15 mouse cellular contexts compared by ENCODE assay signal in genomic region chr4:46628873-46629272, GRCm38 (mm10). TPM values are rescaled to one million over a fixed set of nuclear protein-coding genes. Genes with fewer than 3 reads are reported as not detected.
A peak's percentile ranks its signal among the peaks of the same experiment; 100 is the strongest.
DNase-seq lines count a peak whose midpoint lies in the region; ATAC-seq and TF ChIP-seq lines count a peak whose summit lies in the region.
"Had no signal": no experiment of that assay in that cellular context is flagged by ENCODE, and none has a peak within 500 bp of the region (broad histone marks: within the 10 kb centered on the region; RNA-seq: fewer than 3 reads in every experiment).

No protein-coding gene starts in this region.

- no peaks in the 10 kb centered on the region for H3K9me3 ChIP-seq in heart, embryonic 10.5 days
- H3K9me3 ChIP-seq in kidney, embryonic 14.5 days (ENCODE audit: control insufficient read depth, low read length) = no peaks in the 10 kb centered on the region
- no peaks in the 10 kb centered on the region for H3K9me3 ChIP-seq in intestine, postnatal 0 days (ENCODE audit: control insufficient read depth)
- H3K9me3 ChIP-seq: embryonic facial prominence, embryonic 15.5 days; midbrain, embryonic 13.5 days had no signal

- intact Hi-C loops in heart, adult 2 months (cut with DNase I) = no loop called here

- ATAC-seq in kidney, embryonic 14.5 days (ENCODE audit: low FRiP score, low TSS enrichment) = no peak
- ATAC-seq in intestine, postnatal 0 days = 0 out of 2 replicates have a peak, but pooled peaks have one; percentile 29
- ATAC-seq: forebrain, embryonic 14.5 days; midbrain, embryonic 13.5 days had no signal

- no peak for DNase-seq in heart, embryonic 10.5 days (ENCODE audit: low spot score)
- no peak for DNase-seq in heart, adult 2 months
- DNase-seq in kidney, postnatal 4 days = no peak
- peak; percentile 65 for DNase-seq in ES-CJ7 (ENCODE audit: low read depth, low spot score)
- no peak for DNase-seq in layer of hippocampus, postnatal 10 days (ENCODE audit: low spot score in 2 of 2)
- DNase-seq in T-cell, adult 2 months (ENCODE audit: low spot score) = no peak
- DNase-seq: adrenal gland, postnatal 25 days; cerebellum, adult 8-10 months; heart, adult 18-20 months; lung, adult 2 months had no signal

- no peak for TF ChIP-seq POLR2A in heart, adult 2 months (IDR thresholded peaks at IDR 0.05; ENCODE audit: insufficient read depth, low read depth, low read length)

- peak overlapping the region; percentile 29; the same call in 1 of the 2 replicates for H3K4me2 ChIP-seq in kidney, embryonic 14.5 days (replicated peaks; ENCODE audit: low read depth, low read length)
- H3K4me2 ChIP-seq in intestine, postnatal 0 days (replicated peaks; ENCODE audit: low read depth) = peak overlapping the region; percentile 41
- H3K4me2 ChIP-seq: embryonic facial prominence, embryonic 15.5 days; midbrain, embryonic 13.5 days had no signal

- H3K79me2 ChIP-seq in heart, adult 2 months (replicated peaks; ENCODE audit: control insufficient read depth, insufficient read depth, low read length) = no peaks in the 10 kb centered on the region

- H3K9ac ChIP-seq in heart, adult 2 months (ENCODE audit: low read depth, low read length) = no peak overlapping the region
- H3K9ac ChIP-seq in kidney, embryonic 14.5 days (ENCODE audit: low read depth, low read length) = no peak overlapping the region
- H3K9ac ChIP-seq in intestine, postnatal 0 days (ENCODE audit: low read depth, low read length) = no peak overlapping the region
- H3K9ac ChIP-seq: embryonic facial prominence, embryonic 15.5 days; midbrain, embryonic 13.5 days had no signal

- H3K36me3 ChIP-seq in heart, embryonic 10.5 days = no peaks in the 10 kb centered on the region
- no peaks in the 10 kb centered on the region for H3K36me3 ChIP-seq in heart, adult 2 months (ENCODE audit: control insufficient read depth, insufficient read depth, low read length)
- H3K36me3 ChIP-seq in kidney, embryonic 14.5 days (ENCODE audit: control insufficient read depth, insufficient read depth, low read length) = no peaks in the 10 kb centered on the region
- H3K36me3 ChIP-seq in intestine, postnatal 0 days (ENCODE audit: control insufficient read depth, insufficient read depth) = peaks cover 3% of the 10 kb centered on the region; the same call in 1 of the 2 replicates
- H3K36me3 ChIP-seq: embryonic facial prominence, embryonic 15.5 days; midbrain, embryonic 13.5 days had no signal

- WGBS in heart, embryonic 10.5 days = 43% methylated on average over 9 of the region's 9 CpGs
- WGBS in heart, adult 2 months = 56% methylated on average over 9 of the region's 9 CpGs
- 10% methylated on average over 9 of the region's 9 CpGs for WGBS in kidney, embryonic 14.5 days
- WGBS in intestine, postnatal 0 days = 21% methylated on average over 9 of the region's 9 CpGs

- H3K27me3 ChIP-seq in heart, embryonic 10.5 days (ENCODE audit: insufficient read depth, poor library complexity, severe bottlenecking) = peaks cover 7% of the 10 kb centered on the region; the same call in 1 of the 2 replicates
- H3K27me3 ChIP-seq in heart, adult 2 months (ENCODE audit: control insufficient read depth, insufficient read depth, low read length) = no peaks in the 10 kb centered on the region
- H3K27me3 ChIP-seq in kidney, embryonic 14.5 days (ENCODE audit: control insufficient read depth, insufficient read depth, low read length) = no peaks in the 10 kb centered on the region
- H3K27me3 ChIP-seq in intestine, postnatal 0 days (replicated peaks; ENCODE audit: control insufficient read depth, insufficient read depth, low read length) = no peaks in the 10 kb centered on the region
- H3K27me3 ChIP-seq: embryonic facial prominence, embryonic 15.5 days; midbrain, embryonic 13.5 days had no signal

- peaks cover 20% of the 10 kb centered on the region for H3K4me1 ChIP-seq in heart, embryonic 10.5 days
- H3K4me1 ChIP-seq in heart, adult 2 months (ENCODE audit: control insufficient read depth, insufficient read depth, low read length) = no peaks in the 10 kb centered on the region
- peaks cover 11% of the 10 kb centered on the region; the same call in 1 of the 2 replicates for H3K4me1 ChIP-seq in kidney, embryonic 14.5 days (ENCODE audit: control insufficient read depth, insufficient read depth, low read length)
- H3K4me1 ChIP-seq in intestine, postnatal 0 days (replicated peaks; ENCODE audit: control insufficient read depth, insufficient read depth, low read length) = peaks cover 18% of the 10 kb centered on the region
- H3K4me1 ChIP-seq: embryonic facial prominence, embryonic 15.5 days had no signal

- no peak for TF ChIP-seq CTCF in heart, adult 2 months (IDR thresholded peaks at IDR 0.05)
- no peak for TF ChIP-seq CTCF in intestine, postnatal 0 days (IDR thresholded peaks at IDR 0.05; ENCODE audit: low read depth)

- no peak for TF ChIP-seq EP300 in heart, adult 2 months (IDR thresholded peaks at IDR 0.05; ENCODE audit: insufficient read depth, low read depth, low read length)

- 0 out of 2 replicates have a peak overlapping the region, but pooled peaks have one; percentile 12 for H3K4me3 ChIP-seq in heart, embryonic 10.5 days
- H3K4me3 ChIP-seq in heart, adult 2 months = no peak overlapping the region
- H3K4me3 ChIP-seq in kidney, embryonic 14.5 days (ENCODE audit: low read length) = no peak overlapping the region
- H3K4me3 ChIP-seq in intestine, postnatal 0 days (ENCODE audit: low read depth, low read length) = no peak overlapping the region
- H3K4me3 ChIP-seq: embryonic facial prominence, embryonic 15.5 days; midbrain, embryonic 13.5 days had no signal

- H3K27ac ChIP-seq in heart, embryonic 10.5 days = no peak overlapping the region
- H3K27ac ChIP-seq in heart, adult 2 months = no peak overlapping the region
- H3K27ac ChIP-seq in kidney, embryonic 14.5 days (ENCODE audit: low read depth, low read length) = 0 out of 2 replicates have a peak overlapping the region, but pooled peaks have one; percentile 17
- peak overlapping the region; percentile 76; the same call in 1 of the 2 replicates for H3K27ac ChIP-seq in intestine, postnatal 0 days (ENCODE audit: low read depth, low read length)
- H3K27ac ChIP-seq: embryonic facial prominence, embryonic 15.5 days; midbrain, embryonic 13.5 days had no signal

RNA-seq across cellular contexts. Expression of gene Tbc1d2, which starts 21.1 kb away (rescaled TPM):
- polyA plus RNA-seq in heart, embryonic 10.5 days (2016; fragmentation: Nextera tagmentation; extraction: Ambion mirVana) = 0.55 and 0.98 TPM in 2 replicates
- total RNA-seq in heart, adult 2 months (2021) = 1 to 10 TPM in 1 of 2 experiments, under 1 TPM in 1; 0.64 to 1.7 TPM
- polyA plus RNA-seq in heart, adult 2 months (2012; rRNA removed) = 1.4 and 1.6 TPM in 2 replicates
- 2.1 and 2.6 TPM in 2 replicates for polyA plus RNA-seq in kidney, embryonic 14.5 days (2014; fragmentation: Nextera tagmentation; extraction: Ambion mirVana)
- 5.1 and 5.2 TPM in 2 replicates for polyA plus RNA-seq in intestine, postnatal 0 days (2015; fragmentation: Nextera tagmentation; extraction: Ambion mirVana)
- 1 to 10 TPM; 2.5 to 2.9 TPM for total RNA-seq in layer of hippocampus, postnatal 10 days (2021)

RNA-seq across cellular contexts. Expression of gene Coro2a, which starts 26.9 kb away (rescaled TPM):
- polyA plus RNA-seq in heart, embryonic 10.5 days (2016; fragmentation: Nextera tagmentation; extraction: Ambion mirVana) = 0.89 and 1.4 TPM in 2 replicates
- total RNA-seq in heart, adult 2 months (2021) = under 1 TPM; 0.39 to 0.43 TPM
- polyA plus RNA-seq in heart, adult 2 months (2012; rRNA removed) = 0.64 and 2.1 TPM in 2 replicates
- 3.2 and 6.8 TPM in 2 replicates for polyA plus RNA-seq in kidney, embryonic 14.5 days (2014; fragmentation: Nextera tagmentation; extraction: Ambion mirVana)
- 53.0 and 59.7 TPM in 2 replicates for polyA plus RNA-seq in intestine, postnatal 0 days (2015; fragmentation: Nextera tagmentation; extraction: Ambion mirVana)
- 10 to 100 TPM; 35.6 to 37.6 TPM for total RNA-seq in layer of hippocampus, postnatal 10 days (2021)

Comparison
In these comparisons a context has a peak if more than half of its experiments do, and no peak if none do; other contexts are left out.
1. H3K27ac ChIP-seq: peak in kidney, embryonic 14.5 days (single experiment) and intestine, postnatal 0 days (single experiment); none in heart, embryonic 10.5 days (single experiment) and heart, adult 2 months (single experiment).